Mouse (Mus musculus) CD4-positive, CD25-positive, alpha-beta regulatory T cell, adult 4 months (primary cell): Measurements from ENCODE around the gene Krtap2-4. TPM values are rescaled to one million over a fixed set of nuclear protein-coding genes. Genes with fewer than 3 reads are reported as not detected.
"Not testable (repeated sequence)": the region's sequence is repeated elsewhere in the genome, so short reads cannot be mapped to it uniquely, and the experiment has no call there.

Experiments
- ATAC-seq: one replicate; pipeline ENCODE4 v1.8.0; 2017
- polyA plus RNA-seq, 2 experiments: library from polyadenylated mRNA; unstranded; fragments of 100-300 nt; shearing (Covaris generic); gene quantifications; one replicate each; pipeline ENCODE4 v1.2.1; 2017

The Krtap2-4 gene
- not detected for polyA plus RNA-seq

DNA sequence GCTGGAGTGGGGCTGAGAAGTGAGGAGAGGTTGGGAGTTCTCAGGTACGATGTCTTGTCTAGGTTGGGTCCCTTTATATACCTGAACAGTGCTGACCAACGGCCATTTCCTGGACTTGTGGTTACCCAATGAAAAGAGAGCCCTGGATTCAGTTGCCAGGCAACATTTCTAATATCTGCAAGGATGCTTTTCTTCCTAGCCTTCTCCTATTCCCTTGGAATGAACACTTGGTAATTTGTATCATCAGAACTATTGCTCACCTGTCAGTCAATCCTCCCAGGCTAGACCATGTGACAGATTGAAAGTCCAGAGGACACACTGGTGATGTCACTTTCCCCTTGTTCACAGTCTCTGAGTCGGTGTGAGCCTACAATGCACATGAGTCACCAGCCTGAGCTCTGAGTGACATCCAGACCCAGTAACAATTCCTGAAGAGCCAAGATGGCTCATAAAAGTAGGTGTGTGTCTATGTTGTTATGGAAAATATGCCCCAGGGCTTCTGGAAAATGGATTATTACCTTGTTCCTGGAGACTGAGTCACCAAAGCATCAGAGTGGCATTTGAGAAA, at the start of gene Krtap2-4:
Gene Krtap2-4 (minus strand): TSS at position 51 of the 568 bp plus-strand sequence.
- ATAC-seq: no peak

DNA sequence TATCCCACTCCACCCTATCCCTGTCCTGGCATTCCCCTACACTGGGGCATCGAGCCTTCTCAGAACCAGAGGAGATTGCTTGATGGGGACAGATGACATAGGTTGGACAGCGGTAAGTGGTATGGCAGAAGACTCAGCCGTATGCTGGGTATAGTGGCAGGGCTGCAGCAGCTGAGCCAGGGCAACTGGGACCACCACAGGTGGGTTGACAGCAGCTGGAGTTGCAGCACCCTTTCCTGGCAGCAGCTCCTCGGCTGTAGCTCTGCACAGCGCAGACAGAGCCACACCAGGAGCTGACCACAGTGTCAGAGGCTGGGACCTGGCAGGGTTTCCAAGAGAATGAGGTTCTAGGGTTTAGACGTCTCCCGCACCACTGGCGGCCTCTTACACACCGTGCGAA, 48.2 kb upstream of the Krtap2-4 start:
- no peak for ATAC-seq

DNA sequence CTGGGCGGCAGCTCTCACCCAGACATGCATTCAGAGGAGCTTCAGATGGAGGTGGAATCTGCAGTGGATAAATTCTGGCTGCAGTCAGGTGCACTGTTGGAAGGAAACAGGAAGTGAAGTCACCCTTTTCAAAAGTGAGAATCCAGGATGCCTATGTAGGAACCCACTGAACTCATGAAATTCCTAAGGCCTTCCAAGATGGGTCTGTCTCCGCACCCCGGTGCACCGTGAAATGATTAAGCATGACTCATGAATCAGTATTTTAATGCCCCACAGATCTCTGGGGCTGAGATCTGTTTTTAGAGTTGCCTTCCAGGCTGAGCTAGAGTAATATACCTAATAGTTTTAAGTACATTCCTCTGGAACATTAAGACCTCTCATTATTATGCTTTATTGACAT, 44.6 kb upstream of the Krtap2-4 start:
- ATAC-seq: no peak

DNA sequence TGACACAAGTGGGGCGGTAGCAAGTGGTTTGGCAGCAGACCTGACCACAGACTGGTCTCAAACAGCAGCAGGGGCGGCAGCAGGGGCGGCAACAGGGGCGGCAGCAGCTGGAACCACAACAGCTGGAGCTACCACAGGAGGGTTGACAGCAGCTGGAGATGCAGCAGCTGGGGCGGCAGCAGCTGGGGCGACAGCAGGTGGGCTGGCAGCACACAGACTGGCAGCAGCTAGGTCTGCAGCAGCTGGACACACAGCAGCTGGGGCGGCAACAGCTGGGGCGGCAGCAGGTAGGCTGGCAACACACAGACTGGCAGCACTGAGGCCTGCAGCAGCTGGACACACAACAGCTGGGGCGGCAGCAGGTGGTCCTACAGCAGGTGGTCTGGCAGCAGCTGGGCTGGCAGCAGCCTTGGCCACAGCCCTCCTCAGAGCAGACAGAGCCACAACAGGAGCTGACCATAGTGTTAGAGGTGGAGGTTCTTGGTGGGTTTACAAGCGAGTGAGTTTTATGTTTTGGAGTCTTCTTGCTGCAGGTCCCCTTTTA, 43.9 kb upstream of the Krtap2-4 start, which contains the start of gene Gm11563:
Gene Gm11563 (minus strand): TSS at position 494 of the 544 bp plus-strand sequence.
- not testable (repeated sequence) for ATAC-seq

DNA sequence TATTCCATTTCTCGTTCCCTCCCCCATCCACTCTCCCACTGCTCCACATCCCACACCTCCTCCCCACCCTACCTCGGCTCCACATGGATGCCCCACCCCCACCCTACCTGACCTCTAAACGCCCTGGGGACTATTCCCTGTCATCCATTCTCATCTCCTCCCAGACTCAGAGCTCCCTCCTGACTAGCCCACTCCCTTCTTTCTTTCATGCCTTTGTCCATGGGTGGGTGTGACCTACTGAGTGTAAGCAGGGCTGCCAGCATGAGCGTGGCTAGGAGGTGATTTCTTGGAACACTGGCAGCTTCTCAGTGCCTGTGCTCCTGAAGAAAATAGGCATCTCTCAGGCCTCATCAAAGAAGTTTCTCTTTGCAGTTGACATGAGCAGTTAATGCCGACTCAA, 42.4 kb upstream of the Krtap2-4 start:
- no peak for ATAC-seq

DNA sequence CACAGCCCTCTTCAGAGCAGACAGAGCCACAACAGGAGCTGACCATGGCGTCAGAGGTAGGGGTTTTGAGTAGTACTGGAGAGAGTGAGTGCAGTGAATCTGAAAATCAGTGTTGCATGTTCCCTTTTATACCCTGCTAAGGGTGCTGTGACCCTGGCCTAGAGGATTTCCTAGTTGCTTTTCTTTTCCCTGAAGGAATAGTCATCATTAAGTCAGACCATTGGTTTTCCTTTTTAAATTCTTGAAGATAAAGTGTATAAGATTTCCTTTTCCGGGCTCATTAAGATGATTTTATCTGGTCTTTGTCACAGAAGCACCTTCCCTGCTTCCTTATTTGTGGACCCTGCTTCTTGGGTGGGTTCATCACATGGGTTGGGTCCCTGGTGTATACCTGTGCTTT, 35.5 kb upstream of the Krtap2-4 start, which contains the start of gene Gm11555:
Gene Gm11555 (minus strand): TSS at position 101 of the 400 bp plus-strand sequence.
- no peak for ATAC-seq

DNA sequence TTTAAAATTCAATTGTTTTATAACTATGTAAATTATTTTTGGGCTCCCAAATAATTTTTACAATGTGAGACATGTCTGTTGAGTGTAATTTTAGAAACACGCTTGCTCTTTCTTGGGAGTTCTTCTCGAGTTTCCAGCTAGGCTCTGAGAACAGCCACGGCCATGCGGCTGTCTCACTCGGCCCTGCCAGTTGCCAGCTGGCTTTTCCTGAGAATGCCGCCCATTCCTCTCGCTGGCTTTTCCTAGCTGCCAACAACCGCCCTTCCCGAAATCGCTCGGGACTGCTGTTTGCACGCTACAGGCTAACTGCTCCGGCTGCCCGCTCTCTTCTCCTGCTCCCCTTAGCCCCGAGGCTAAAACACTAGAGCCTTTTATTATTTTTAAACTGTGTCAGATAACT, 31.8 kb upstream of the Krtap2-4 start:
- ATAC-seq: no peak

DNA sequence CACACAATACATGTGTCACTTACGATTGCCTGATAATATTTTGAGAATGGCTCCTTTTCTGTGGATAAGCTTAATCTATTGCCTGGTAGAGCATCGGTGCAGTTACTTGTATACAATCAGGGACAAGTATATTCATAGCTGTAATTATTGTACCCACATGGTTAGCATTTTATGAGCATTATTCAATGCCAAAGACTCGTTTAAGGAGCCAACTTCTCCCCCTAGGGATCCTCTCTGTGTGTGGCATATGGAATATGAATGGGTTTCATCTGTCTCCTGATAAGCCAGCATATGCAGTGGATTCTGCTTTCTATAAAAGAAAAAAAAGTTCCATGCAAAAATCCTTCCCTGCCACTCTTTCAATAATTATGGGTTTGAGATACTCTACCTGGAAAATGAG, 29.7 kb upstream of the Krtap2-4 start:
- no peak for ATAC-seq

DNA sequence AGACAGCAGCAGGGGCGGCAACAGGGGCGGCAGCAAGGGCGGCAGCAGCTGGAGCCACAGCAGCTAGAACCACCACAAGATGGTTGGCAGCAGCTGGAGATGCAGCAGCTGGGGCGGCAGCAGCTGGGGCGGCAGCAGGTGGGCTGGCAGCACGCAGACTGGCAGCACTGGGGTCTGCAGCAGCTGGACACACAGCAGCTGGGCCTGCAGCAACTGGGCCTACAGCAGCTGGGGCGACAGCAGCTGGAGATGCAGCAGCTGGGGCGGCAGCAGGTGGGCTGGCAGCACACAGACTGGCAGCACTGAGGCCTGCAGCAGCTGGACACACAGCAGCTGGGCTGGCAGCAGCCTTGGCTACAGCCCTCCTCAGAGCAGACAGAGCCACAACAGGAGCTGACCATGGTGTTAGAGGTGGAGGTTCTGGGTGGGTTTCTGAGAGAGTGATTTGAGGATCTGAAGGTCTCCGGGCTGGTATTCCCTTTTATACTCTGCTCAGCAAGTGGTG, 29.0 kb upstream of the Krtap2-4 start, which contains the start of gene Krtap4-7:
Gene Krtap4-7 (minus strand): TSS at position 455 of the 505 bp plus-strand sequence.
- not testable (repeated sequence) for ATAC-seq

DNA sequence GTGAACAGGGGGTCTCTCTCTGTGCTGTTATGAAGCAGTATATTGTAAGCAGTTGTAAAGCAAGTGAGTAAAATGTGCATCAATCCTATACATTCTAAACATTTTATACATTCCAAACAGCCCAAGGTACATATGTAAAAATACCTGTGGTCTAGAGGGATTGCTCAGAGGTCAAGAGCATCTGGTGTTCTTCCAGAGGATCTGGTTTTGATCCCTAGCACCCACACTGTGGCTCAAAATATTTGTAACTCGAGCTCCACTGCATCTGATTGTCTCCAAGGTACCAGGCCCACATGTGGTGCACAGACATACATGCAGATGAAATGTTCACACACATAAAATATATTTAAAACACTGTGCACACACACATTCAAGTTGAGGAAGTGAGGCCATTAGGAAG, 26.3 kb upstream of the Krtap2-4 start:
- no peak for ATAC-seq

DNA sequence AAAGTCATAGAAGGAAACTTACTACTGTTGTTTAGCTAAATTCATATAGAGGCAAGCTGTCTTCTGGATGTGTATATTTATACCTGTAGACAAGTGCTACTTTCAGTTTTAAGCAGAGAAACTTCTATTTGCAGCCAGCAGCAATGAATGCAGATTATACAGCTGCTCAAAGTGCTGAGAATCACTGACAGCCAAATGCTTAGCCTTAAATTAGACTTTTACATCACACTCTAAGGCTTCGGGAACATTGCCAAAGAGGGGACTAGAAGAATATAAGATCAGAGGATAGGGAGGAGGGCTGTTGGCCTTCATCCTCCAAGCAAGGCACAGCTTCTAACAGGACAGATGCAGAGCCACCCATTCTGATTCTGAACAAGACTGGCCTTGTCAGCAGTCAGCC, 22.4 kb upstream of the Krtap2-4 start:
- ATAC-seq: no peak

DNA sequence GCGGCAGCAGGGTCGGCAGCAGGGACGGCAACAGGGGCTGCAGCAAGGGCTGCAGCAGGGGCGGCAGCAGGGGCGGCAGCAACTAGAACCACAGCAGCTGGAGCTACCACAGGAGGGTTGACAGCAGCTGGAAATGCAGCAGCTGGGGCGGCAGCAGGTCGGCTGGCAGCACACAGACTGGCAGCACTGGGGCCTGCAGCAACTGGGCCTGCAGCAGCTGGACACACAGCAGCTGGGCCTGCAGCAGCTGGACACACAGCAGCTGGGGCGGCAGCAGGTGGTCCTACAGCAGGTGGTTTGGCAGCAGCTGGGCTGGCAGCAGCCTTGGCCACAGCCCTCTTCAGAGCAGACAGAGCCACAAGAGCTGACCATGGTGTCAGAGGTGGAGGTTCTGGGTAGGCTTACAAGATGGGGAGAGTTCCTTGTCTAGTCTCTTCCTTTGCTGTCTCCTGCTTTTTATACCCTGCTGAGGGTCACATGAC, 20.0 kb upstream of the Krtap2-4 start, which contains the start of gene Krtap4-2:
Gene Krtap4-2 (minus strand): TSS at position 432 of the 482 bp plus-strand sequence.
- no peak for ATAC-seq

DNA sequence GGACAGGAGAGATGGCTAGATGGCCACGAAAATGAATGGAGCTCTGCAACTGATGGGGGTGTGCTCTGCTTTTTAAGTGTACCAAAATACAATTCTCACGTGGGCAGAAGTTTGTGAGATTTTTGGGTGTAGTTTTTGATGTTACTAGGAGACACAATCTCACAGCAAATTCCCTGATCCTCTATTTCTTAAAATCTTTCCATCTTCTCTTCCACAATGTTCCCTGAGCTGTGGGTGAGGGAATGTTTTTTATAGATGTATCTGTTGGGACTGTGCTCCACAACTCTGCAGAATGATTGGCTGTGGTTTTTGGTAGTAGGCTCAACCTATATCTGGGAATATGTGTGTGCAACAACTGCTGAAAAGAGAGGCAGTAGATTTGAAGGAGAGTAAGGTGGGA, 18.6 kb upstream of the Krtap2-4 start:
- no peak for ATAC-seq

DNA sequence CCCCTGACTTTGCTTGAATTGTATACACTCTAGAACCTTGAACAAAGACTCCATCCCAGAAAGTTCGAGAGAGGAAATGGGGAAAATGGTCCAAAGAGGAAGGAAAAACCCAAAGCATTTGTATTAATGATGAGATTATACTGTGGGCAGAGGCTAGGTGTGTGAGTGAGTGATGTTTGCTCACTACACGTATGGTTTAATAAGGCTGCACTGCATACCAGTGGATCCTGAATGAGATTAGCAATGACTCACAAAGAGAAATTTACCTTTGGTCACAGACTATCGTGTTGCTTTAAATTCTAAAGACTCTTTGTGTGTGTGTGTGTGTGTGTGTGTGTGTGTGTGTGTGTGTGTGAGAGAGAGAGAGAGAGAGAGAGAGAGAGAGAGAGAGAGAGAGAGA, 16.2 kb upstream of the Krtap2-4 start:
- ATAC-seq: no peak

DNA sequence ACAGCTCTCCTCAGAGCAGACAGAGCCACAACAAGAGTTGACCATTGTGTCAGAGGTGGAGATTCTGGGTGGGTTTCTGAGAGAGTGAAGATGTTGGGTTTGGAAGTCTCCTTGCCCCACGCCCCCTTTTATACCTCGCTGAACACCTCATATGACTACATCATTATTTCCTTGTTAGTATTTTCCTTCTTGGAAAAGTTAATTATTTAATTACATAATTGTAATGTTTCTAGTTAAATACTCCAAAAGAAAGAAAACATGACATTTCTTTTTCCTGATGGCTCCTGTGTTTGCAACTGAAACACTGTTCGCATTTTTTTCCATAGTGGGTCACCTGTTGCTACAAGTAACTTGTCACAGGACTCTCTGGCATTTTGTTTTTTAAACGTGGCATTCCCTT, 13.5 kb upstream of the Krtap2-4 start, which contains the start of gene Krtap4-1:
Gene Krtap4-1 (minus strand): TSS at position 101 of the 400 bp plus-strand sequence.
- ATAC-seq: no peak

DNA sequence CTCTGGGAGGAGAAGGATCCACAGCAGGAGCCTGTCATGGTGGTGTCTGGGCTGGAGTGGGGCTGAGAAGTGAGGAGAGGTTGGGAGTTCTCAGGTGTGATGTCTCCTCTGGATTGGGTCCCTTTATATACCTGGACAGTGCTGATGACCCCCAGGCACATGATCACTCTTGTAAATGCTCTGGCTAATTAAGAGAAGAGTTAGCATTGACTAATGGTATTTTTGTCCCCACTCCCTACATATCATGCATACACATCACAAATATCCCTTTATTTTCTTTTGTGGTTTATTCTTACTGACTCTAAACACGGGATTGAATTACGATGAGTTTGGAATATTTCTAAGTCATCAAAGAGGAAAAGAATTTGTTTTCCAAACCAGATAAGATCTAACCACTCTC, 5.7 kb upstream of the Krtap2-4 start, which contains the start of gene Gm11562:
Gene Gm11562 (minus strand): TSS at position 101 of the 400 bp plus-strand sequence.
- no peak for ATAC-seq

DNA sequence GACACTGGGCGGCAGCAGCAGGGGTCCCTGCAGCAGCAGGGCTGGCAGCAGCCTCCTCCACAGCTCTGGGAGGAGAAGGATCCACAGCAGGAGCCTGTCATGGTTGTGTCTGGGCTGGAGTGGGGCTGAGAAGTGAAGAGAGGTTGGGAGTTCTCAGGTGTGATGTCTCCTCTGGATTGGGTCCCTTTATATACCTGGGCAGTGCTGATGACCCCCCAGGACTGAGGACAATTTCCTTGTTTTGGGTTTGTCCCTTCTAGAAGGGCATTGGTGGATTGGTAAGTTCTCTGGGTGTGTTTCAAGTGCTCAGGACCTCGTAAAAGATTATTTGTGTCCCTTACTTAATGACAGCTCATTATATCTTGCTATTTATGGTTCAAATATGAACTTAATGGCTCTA, 4.6 kb downstream of the Krtap2-4 start, which contains the start of gene Gm11937:
Gene Gm11937 (minus strand): TSS at position 101 of the 400 bp plus-strand sequence.
- not testable (repeated sequence) for ATAC-seq

DNA sequence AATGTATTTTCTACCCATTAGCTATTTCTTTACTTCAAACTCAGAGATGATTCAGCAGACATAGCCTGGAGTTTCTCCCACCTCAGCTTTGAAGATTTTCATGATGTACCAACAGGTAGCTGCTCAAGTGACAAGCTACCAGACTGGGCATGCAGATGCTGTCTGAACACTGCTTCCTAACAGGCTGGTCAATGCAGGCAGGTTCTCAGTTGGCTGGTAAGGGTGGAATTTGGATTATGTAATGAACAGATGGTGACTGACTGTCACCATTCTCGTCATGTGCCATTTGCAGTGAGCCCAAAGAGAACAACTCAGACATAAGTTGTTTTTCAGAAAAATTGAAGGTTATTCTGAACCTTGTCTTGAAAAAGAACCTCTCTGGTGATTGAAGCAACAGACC, 5.5 kb downstream of the Krtap2-4 start:
- no peak for ATAC-seq

DNA sequence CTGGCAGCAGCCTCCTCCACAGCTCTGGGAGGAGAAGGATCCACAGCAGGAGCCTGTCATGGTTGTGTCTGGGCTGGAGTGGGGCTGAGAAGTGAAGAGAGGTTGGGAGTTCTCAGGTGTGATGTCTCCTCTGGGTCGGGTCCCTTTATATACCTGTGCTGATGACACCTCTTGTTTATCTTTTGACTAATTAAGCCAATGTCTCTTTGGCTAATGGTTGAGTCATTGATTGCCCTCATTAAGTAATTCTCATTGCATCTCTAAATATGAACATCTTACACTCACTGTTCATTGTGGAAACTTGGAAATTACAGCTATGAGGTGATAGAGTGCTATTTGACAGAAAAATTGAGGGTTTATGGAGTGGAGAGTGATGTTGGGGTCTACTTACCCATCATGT, 11.4 kb downstream of the Krtap2-4 start, which contains the start of gene Gm11938:
Gene Gm11938 (minus strand): TSS at position 101 of the 400 bp plus-strand sequence.
- ATAC-seq: not testable (repeated sequence)

DNA sequence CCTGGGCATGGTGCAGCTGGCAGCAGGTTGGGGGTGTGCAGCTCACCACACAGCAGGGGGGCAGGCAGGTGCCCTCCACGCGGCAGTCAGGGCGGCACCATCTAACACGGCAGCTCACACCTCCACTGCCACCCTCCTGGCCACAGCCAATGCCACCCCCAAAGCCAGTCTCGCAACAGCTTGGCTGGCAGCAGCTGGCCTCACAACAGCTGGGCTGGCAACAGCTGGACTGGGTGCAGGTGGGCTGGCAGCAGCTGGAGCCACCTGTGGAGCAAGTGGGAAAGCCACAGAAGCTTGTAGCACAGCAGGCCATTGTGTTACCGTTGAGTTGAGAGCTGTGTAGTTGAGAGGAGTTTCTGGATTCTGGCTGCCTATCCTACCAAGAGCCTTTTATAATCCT, 16.9 kb downstream of the Krtap2-4 start, which contains the start of gene Krtap9-3:
Gene Krtap9-3 (minus strand): TSS at position 364 of the 400 bp plus-strand sequence.
- not testable (repeated sequence) for ATAC-seq

DNA sequence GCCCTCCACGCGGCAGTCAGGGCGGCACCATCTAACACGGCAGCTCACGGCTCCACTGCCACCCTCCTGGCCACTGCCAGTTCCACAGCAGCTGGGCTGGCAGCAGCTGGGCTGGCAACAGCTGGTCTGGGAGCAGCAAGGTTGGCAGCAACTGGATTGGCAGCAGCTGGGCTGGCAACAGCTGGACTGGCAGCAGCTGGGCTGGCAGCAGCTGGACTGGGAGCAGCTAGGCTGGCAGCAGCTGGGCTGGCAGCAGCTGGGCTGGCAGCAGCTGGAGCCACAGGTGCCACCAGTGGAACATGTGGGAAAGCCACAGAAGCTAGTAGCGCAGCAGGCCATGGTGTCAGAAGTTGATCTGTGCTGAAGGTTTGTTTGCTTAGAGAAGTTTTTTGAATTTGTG, 23.7 kb downstream of the Krtap2-4 start, which contains the start of gene Krtap1-3:
Gene Krtap1-3 (minus strand): TSS at position 359 of the 400 bp plus-strand sequence.
- no peak for ATAC-seq

DNA sequence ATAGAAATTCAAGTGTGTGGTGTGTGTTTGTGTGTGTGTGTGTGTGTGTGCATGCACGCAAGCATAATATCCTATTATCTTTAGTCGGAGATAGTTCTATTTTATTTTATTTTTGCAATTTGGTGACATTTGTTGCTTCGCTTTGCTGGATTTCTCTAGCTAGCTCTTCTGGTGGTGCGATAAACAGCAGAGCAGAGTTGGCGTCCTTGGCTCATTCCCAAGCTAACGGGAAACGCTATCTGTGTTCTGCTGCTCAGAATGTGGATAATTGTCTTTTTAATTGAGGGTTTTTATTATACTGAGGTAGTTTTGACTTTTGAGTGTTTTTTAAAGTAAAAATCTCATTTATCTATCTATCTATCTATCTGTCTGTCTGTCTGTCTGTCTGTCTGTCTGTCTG, 29.6 kb downstream of the Krtap2-4 start:
- no peak for ATAC-seq

DNA sequence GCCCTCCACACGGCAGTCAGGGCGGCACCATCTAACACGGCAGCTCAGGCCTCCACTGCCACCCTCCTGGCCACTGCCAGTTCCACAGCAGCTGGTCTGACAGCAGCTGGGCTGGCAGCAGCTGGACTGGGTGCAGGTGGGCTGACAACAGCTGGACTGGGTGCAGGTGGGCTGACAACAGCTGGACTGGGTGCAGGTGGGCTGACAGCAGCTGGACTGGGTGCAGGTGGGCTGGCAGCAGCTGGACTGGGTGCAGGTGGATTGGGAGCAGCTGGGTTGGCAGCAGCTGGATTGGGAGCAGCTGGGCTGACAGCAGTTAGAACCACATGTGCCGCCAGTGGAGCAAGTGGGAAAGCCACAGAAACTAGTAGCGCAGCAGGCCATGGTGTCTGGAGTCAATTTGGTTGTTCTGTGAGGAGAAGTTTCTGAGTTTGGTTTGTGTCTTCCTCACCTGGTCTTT, 31.4 kb downstream of the Krtap2-4 start, which contains the start of gene Krtap1-4:
Gene Krtap1-4 (minus strand): TSS at position 410 of the 460 bp plus-strand sequence.
- no peak for ATAC-seq
